Mouse (Mus musculus) erythroblast, embryonic 14.5 days (primary cell): Measurements from ENCODE around the gene Vmn1r40. TPM values are rescaled to one million over a fixed set of nuclear protein-coding genes. Genes with fewer than 3 reads are reported as not detected.

ENCODE experiments used
- H3K27me3 ChIP-seq: 2 replicates; pipeline ENCODE4 v1.6.1; 2012; ENCODE audit warnings: inconsistent platforms; ENCODE audit not compliant: control insufficient read depth
- H3K36me3 ChIP-seq: 2 replicates; pipeline ENCODE4 v1.6.1; 2012; ENCODE audit warnings: mild to moderate bottlenecking, inconsistent platforms; ENCODE audit not compliant: control insufficient read depth
- H3K4me1 ChIP-seq: 2 replicates; pipeline ENCODE4 v1.6.1; 2012; ENCODE audit warnings: inconsistent platforms; ENCODE audit not compliant: control insufficient read depth
- H3K4me3 ChIP-seq: replicated peaks from 2 replicates; pipeline ENCODE3; 2012; ENCODE audit warnings: moderate library complexity, mild to moderate bottlenecking, inconsistent platforms
- H3K9me3 ChIP-seq: 2 replicates; pipeline ENCODE4 v1.6.1; 2012; ENCODE audit warnings: low read length, inconsistent platforms, mixed read lengths; ENCODE audit not compliant: control insufficient read depth
- GATA1 ChIP-seq: IDR thresholded peaks from 2 replicates; pipeline ENCODE4 v1.6.1; 2012; ENCODE audit warnings: low read length, inconsistent platforms, mixed read lengths
- TAL1 ChIP-seq: IDR thresholded peaks from 3 replicates; pipeline ENCODE4 v1.6.1; 2012; ENCODE audit warnings: low read length, inconsistent platforms, mixed read lengths
- polyA plus RNA-seq: library from polyadenylated mRNA; stranded (reverse); fragments of >175 nt; gene quantifications from 2 replicates; pipeline ENCODE4 v1.2.3, GENCODE M21; 2012

Vmn1r40 gene
- polyA plus RNA-seq, 1 experiment: not detected

- H3K4me3 ChIP-seq: no peak within 1 kb of the TSS
- no peaks in the 10 kb centered on the region for H3K36me3 ChIP-seq
- no peaks in the 10 kb centered on the region for H3K27me3 ChIP-seq
- TF ChIP-seq GATA1 (no peak), TAL1 (no peak)
- no peaks in the 10 kb centered on the region for H3K4me1 ChIP-seq
- H3K9me3 ChIP-seq: peaks cover 4% of the 10 kb centered on the region
These were observed 33.1 kb downstream of the Vmn1r40 start, which contains the start of gene Vmn1r41 for GRCm38 (mm10) chr6:89740466-89740865. Gene Vmn1r41, plus strand, starts transcription at chr6:89740766.

- Histone ChIP-seq H3K27me3 (no peaks in the 10 kb centered on the region), H3K9me3 (peaks cover 4% of the 10 kb centered on the region), H3K4me1 (no peaks in the 10 kb centered on the region), H3K4me3 (no peak overlapping the region), H3K36me3 (no peaks in the 10 kb centered on the region)
- no peak for TF ChIP-seq TAL1
- no peak for TF ChIP-seq GATA1
These were observed 35.5 kb downstream of the Vmn1r40 start for GRCm38 (mm10) chr6:89742811-89743210.

Other genes with a start within 250 kb of the Vmn1r40 start
- 1.6 and 2.0 TPM in 2 replicates for gene Chchd6, start 111.9 kb upstream of the Vmn1r40 start, polyA plus RNA-seq
- gene Txnrd3, start 63.6 kb upstream of the Vmn1r40 start, polyA plus RNA-seq: not detected in 2 replicates
- gene Vmn1r41, start 33.2 kb downstream of the Vmn1r40 start, polyA plus RNA-seq: not detected in 2 replicates
- gene Vmn1r42, start 168.9 kb downstream of the Vmn1r40 start, polyA plus RNA-seq: not detected in 2 replicates
- gene Vmn1r43, start 168.9 kb downstream of the Vmn1r40 start, polyA plus RNA-seq: under 0.01 TPM in 1 of 2 replicates, not detected in the other
- not detected in 2 replicates for gene Vmn1r44, start 176.1 kb downstream of the Vmn1r40 start, polyA plus RNA-seq
- gene Vmn1r45, start 233.1 kb downstream of the Vmn1r40 start, polyA plus RNA-seq: not detected in 2 replicates